Mouse (Mus musculus) MEL (cell line): ENCODE measurements around the gene Ppif. TPM values are rescaled to one million over a fixed set of nuclear protein-coding genes. Genes with fewer than 3 reads are reported as not detected.

Source experiments
- DNase-seq: peaks from one replicate; pipeline ENCODE4 v3.0.0; 2011; ENCODE audit warnings: low read depth, low spot score
- H3K27ac ChIP-seq: 2 replicates; pipeline ENCODE4 v1.5.1; 2012; ENCODE audit warnings: low read depth, mild to moderate bottlenecking, control low read depth, low read length, moderate library complexity; ENCODE audit not compliant: control insufficient read depth
- H3K27me3 ChIP-seq, 2 experiments: fragments of 150-350 bp in 1 of 2; sonication (generic) in 1 of 2; 2 replicates each; pipeline ENCODE4 v1.6.1; 2012; ENCODE audit warnings: low read length in 2 of 2, mild to moderate bottlenecking in 2 of 2, improper control_type of control experiment in 1 of 2, moderate library complexity in 1 of 2; ENCODE audit not compliant: insufficient read depth in 2 of 2, control insufficient read depth in 1 of 2
- H3K36me3 ChIP-seq, 2 experiments: 2 replicates each; pipeline ENCODE4 v1.6.1; 2012 to 2014; ENCODE audit warnings: low read length in 2 of 2, improper control_type of control experiment in 1 of 2, inconsistent platforms in 1 of 2, mild to moderate bottlenecking in 1 of 2; ENCODE audit not compliant: insufficient read depth in 2 of 2, control insufficient read depth in 1 of 2
- H3K4me1 ChIP-seq, 2 experiments: fragments of 150-350 bp in 1 of 2; sonication (generic) in 1 of 2; 2 replicates each; pipeline ENCODE4 v1.6.1; 2012; ENCODE audit warnings: low read length in 2 of 2, improper control_type of control experiment in 1 of 2, mild to moderate bottlenecking in 1 of 2; ENCODE audit not compliant: insufficient read depth in 2 of 2, control insufficient read depth in 1 of 2
- H3K4me3 ChIP-seq, 2 experiments: fragments of 150-350 bp in 1 of 2; sonication (generic) in 1 of 2; 2 replicates each; pipeline ENCODE4 v1.5.1; 2012; ENCODE audit warnings: low read depth in 2 of 2, low read length in 2 of 2, mild to moderate bottlenecking in 2 of 2, moderate library complexity in 2 of 2, control low read depth in 1 of 2, improper control_type of control experiment in 1 of 2; ENCODE audit not compliant: control insufficient read depth in 1 of 2, insufficient read depth in 1 of 2
- H3K79me2 ChIP-seq: 2 replicates; pipeline ENCODE4 v1.6.1; 2012; ENCODE audit warnings: mild to moderate bottlenecking, low read length, moderate library complexity; ENCODE audit not compliant: control insufficient read depth, poor library complexity, insufficient read depth
- H3K9ac ChIP-seq: 2 replicates; pipeline ENCODE4 v1.6.1; 2012; ENCODE audit warnings: low read depth, mild to moderate bottlenecking, control low read depth, low read length, moderate library complexity; ENCODE audit not compliant: control insufficient read depth, poor library complexity, severe bottlenecking
- H3K9me3 ChIP-seq: fragments of 150-350 bp; sonication (generic); replicated peaks from 2 replicates; pipeline ENCODE4 v1.6.1; 2012; ENCODE audit warnings: mild to moderate bottlenecking, low read length, improper control_type of control experiment, moderate library complexity; ENCODE audit not compliant: insufficient read depth
- BHLHE40 ChIP-seq: IDR thresholded peaks from 2 replicates; pipeline ENCODE4 v1.6.1; 2012; ENCODE audit warnings: low read depth, mild to moderate bottlenecking, inconsistent platforms, low read length, improper control_type of control experiment, borderline replicate concordance
- CHD1 ChIP-seq: IDR thresholded peaks from 2 replicates; pipeline ENCODE4 v1.6.1; 2012; ENCODE audit warnings: low read depth, mild to moderate bottlenecking, inconsistent platforms, low read length, improper control_type of control experiment
- CHD2 ChIP-seq: IDR thresholded peaks from 2 replicates; pipeline ENCODE4 v1.6.1; 2011; ENCODE audit warnings: low read length, improper control_type of control experiment
- E2F4 ChIP-seq: IDR thresholded peaks from 2 replicates; pipeline ENCODE4 v1.6.1; 2011; ENCODE audit warnings: low read depth, low read length, improper control_type of control experiment, borderline replicate concordance
- ELF1 ChIP-seq: IDR thresholded peaks from 2 replicates; pipeline ENCODE4 v1.6.1; 2014; ENCODE audit warnings: low read depth, mild to moderate bottlenecking, inconsistent platforms, low read length, improper control_type of control experiment, moderate library complexity
- EP300 ChIP-seq, 2 experiments: IDR thresholded peaks; 2 replicates each; pipeline ENCODE4 v1.6.1; 2011; ENCODE audit warnings: improper control_type of control experiment in 2 of 2, low read length in 2 of 2, low read depth in 1 of 2, mild to moderate bottlenecking in 1 of 2
- ETS1 ChIP-seq: IDR thresholded peaks from 2 replicates; pipeline ENCODE4 v1.6.1; 2012; ENCODE audit warnings: low read depth, mild to moderate bottlenecking, inconsistent platforms, low read length, improper control_type of control experiment, moderate library complexity
- GATA1 ChIP-seq: IDR thresholded peaks from 2 replicates; pipeline ENCODE4 v1.6.1; 2011; ENCODE audit warnings: low read depth, low read length, improper control_type of control experiment
- HCFC1 ChIP-seq: IDR thresholded peaks from 2 replicates; pipeline ENCODE4 v1.6.1; 2012; ENCODE audit warnings: low read depth, mild to moderate bottlenecking, inconsistent platforms, low read length, improper control_type of control experiment, moderate library complexity
- MAFK ChIP-seq: IDR thresholded peaks from 2 replicates; pipeline ENCODE4 v1.6.1; 2011; ENCODE audit warnings: low read depth, mild to moderate bottlenecking, low read length, improper control_type of control experiment, borderline replicate concordance
- MAX ChIP-seq: IDR thresholded peaks from 2 replicates; pipeline ENCODE4 v1.6.1; 2011; ENCODE audit warnings: low read length, improper control_type of control experiment
- MEF2A ChIP-seq: IDR thresholded peaks from 2 replicates; pipeline ENCODE4 v1.6.1; 2014; ENCODE audit warnings: low read depth, mild to moderate bottlenecking, inconsistent platforms, low read length, improper control_type of control experiment; ENCODE audit not compliant: poor library complexity, insufficient replicate concordance, severe bottlenecking; ENCODE audit errors: extremely low read depth
- MXI1 ChIP-seq: IDR thresholded peaks from 2 replicates; pipeline ENCODE4 v1.6.1; 2011; ENCODE audit warnings: mild to moderate bottlenecking, low read depth, low read length, improper control_type of control experiment
- MYB ChIP-seq: IDR thresholded peaks from 2 replicates; pipeline ENCODE4 v1.6.1; 2011; ENCODE audit warnings: mild to moderate bottlenecking, low read depth, low read length, improper control_type of control experiment
- NELFE ChIP-seq: IDR thresholded peaks from 2 replicates; pipeline ENCODE4 v1.6.1; 2011; ENCODE audit warnings: low read depth, low read length, improper control_type of control experiment
- NRF1 ChIP-seq: IDR thresholded peaks from 2 replicates; pipeline ENCODE4 v1.6.1; 2014; ENCODE audit warnings: low read depth, mild to moderate bottlenecking, inconsistent platforms, low read length, improper control_type of control experiment, moderate library complexity; ENCODE audit not compliant: poor library complexity, insufficient read depth, severe bottlenecking
- POLR2A ChIP-seq, 2 experiments: IDR thresholded peaks; 2 replicates each; pipeline ENCODE4 v1.6.1; 2011 to 2012; ENCODE audit warnings: low read length in 2 of 2, mild to moderate bottlenecking in 2 of 2, control low read depth in 1 of 2, improper control_type of control experiment in 1 of 2, low read depth in 1 of 2, moderate library complexity in 1 of 2; ENCODE audit not compliant: control insufficient read depth in 1 of 2, insufficient read depth in 1 of 2, poor library complexity in 1 of 2
- RAD21 ChIP-seq: IDR thresholded peaks from 2 replicates; pipeline ENCODE4 v1.6.1; 2011; ENCODE audit warnings: mild to moderate bottlenecking, low read depth, low read length, improper control_type of control experiment
- RCOR1 ChIP-seq: IDR thresholded peaks from 2 replicates; pipeline ENCODE4 v1.6.1; 2012; ENCODE audit warnings: low read depth, mild to moderate bottlenecking, inconsistent platforms, low read length, improper control_type of control experiment
- SIN3A ChIP-seq: IDR thresholded peaks from 2 replicates; pipeline ENCODE4 v1.6.1; 2012; ENCODE audit warnings: low read length, improper control_type of control experiment, inconsistent platforms
- SMC3 ChIP-seq: IDR thresholded peaks from 2 replicates; pipeline ENCODE4 v1.6.1; 2011; ENCODE audit warnings: low read depth, low read length, improper control_type of control experiment
- ZKSCAN1 ChIP-seq: IDR thresholded peaks from 2 replicates; pipeline ENCODE4 v1.6.1; 2012; ENCODE audit warnings: low read depth, mild to moderate bottlenecking, inconsistent platforms, low read length, improper control_type of control experiment, moderate library complexity
- polyA plus RNA-seq, 2 experiments: library from polyadenylated mRNA; stranded (reverse) in 1 of 2; unstranded in 1 of 2; fragments of >175 nt in 1 of 2; fragments of >200 nt in 1 of 2; gene quantifications; 2 replicates each; pipeline versions ENCODE4 v1.2.1 to v1.2.4; 2012; ENCODE audit warnings: low replicate concordance in 2 of 2, low read depth in 1 of 2; ENCODE audit not compliant: insufficient read length in 2 of 2, insufficient read depth in 1 of 2, missing spikeins in 1 of 2
- total RNA-seq: library from RNA; depleted of rRNA; stranded (reverse); fragments of 300-350 nt; gene quantifications from 2 replicates; pipeline ENCODE4 v1.2.3, GENCODE M21; 2012

Ppif gene
- total and polyA plus RNA-seq, 3 experiments, result 71.0 to 128 (median 127) TPM

DNA sequence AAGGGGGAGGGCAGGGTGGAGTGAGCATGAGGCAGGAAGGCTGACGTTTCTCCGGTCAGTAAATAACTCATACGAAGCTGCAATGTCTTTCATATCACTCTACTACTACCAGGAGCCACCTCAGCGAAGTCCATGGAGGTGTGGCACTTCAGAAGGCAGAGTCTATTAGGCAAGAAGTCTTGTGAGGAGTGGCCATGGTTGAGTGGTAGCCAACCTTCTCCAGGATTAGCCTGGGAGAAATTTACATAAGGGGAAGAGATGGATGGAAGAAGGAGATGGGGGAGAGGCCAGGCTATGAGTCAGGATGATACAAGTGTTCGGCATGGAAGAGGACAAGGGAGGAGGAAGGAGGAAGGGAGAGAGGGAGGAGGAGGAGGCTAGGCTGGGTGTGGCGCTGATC, 11.9 kb upstream of the Ppif start:
- Histone ChIP-seq H3K4me3 (no peak overlapping the region), H3K27me3 (peaks cover 0 to 4% of the 10 kb centered on the region in 2 experiments; a peak in 3 of 4 replicates), H3K27ac (no peak overlapping the region), H3K9ac (no peak overlapping the region), H3K4me1 (no peaks in the 10 kb centered on the region), H3K36me3 (no peaks in the 10 kb centered on the region; a peak in 1 of 4 replicates), H3K79me2 (no peaks in the 10 kb centered on the region), H3K9me3 (no peaks in the 10 kb centered on the region)
- no peak for DNase-seq
- TF ChIP-seq GATA1 (no peak), RAD21 (no peak), MAX (no peak), EP300 (IDR thresholded peaks at IDR 0.05; ENCODE audit: low read depth in 1 of 2, low read length in 2 of 2) (no peak), ELF1 (no peak), POLR2A (IDR thresholded peaks at IDR 0.05; ENCODE audit: control insufficient read depth in 1 of 2, insufficient read depth in 1 of 2, low read depth in 1 of 2, low read length in 2 of 2, poor library complexity in 1 of 2) (no peak), E2F4 (no peak), SMC3 (no peak), CHD1 (no peak), NELFE (no peak), MEF2A (no peak), HCFC1 (no peak), NRF1 (no peak), CHD2 (no peak), SIN3A (no peak), RCOR1 (no peak)

GRCm38 (mm10) chr14:25686216-25686945, 7.6 kb upstream of the Ppif start:
- Histone ChIP-seq H3K27me3 (peaks cover 0 to 4% of the 10 kb centered on the region in 2 experiments; a peak in 1 of 4 replicates), H3K36me3 (no peaks in the 10 kb centered on the region; a peak in 1 of 4 replicates), H3K9me3 (no peaks in the 10 kb centered on the region), H3K4me1 (no peaks in the 10 kb centered on the region), H3K27ac (no peak overlapping the region), H3K9ac (no peak overlapping the region), H3K4me3 (no peak overlapping the region), H3K79me2 (no peaks in the 10 kb centered on the region)
- DNase-seq, result no peak
- no peak for TF ChIP-seq HCFC1
- no peak for TF ChIP-seq CHD2
- no peak for TF ChIP-seq MAFK
- TF ChIP-seq MAX, result no peak
- TF ChIP-seq CHD1, result no peak
- no peak for TF ChIP-seq SIN3A
- no peak for TF ChIP-seq ZKSCAN1
- TF ChIP-seq E2F4, result no peak
- no peak for TF ChIP-seq MYB
- TF ChIP-seq SMC3, result no peak
- TF ChIP-seq BHLHE40, result no peak
- no peak for TF ChIP-seq ETS1
- no peak for TF ChIP-seq MXI1
